Mouse (Mus musculus) gonadal fat pad, adult 2 months (tissue): ENCODE measurements around the gene Ltbp2. TPM values are rescaled to one million over a fixed set of nuclear protein-coding genes. Genes with fewer than 3 reads are reported as not detected.

Source experiments
- DNase-seq: peaks from one replicate; pipeline ENCODE4 v3.0.0-alpha.2; 2012; ENCODE audit warnings: low read depth
- polyA plus RNA-seq: library from polyadenylated mRNA; depleted of rRNA; stranded (reverse); fragments of >200 nt; gene quantifications from 2 replicates; pipeline ENCODE4 v1.2.3, GENCODE M21; 2012

The Ltbp2 gene
- polyA plus RNA-seq, 1 experiment, result 37.9 TPM

- no peak for DNase-seq
Measured at GRCm38 (mm10) chr12:84805228-84805842, 71.0 kb downstream of the Ltbp2 start.

- no peak for DNase-seq
Measured at GRCm38 (mm10) chr12:84802625-84803024, 73.7 kb downstream of the Ltbp2 start.

GRCm38 (mm10) chr12:84801532-84802110, 74.7 kb downstream of the Ltbp2 start:
- no peak for DNase-seq

- DNase-seq, result no peak
Measured at GRCm38 (mm10) chr12:84800419-84800818, 75.9 kb downstream of the Ltbp2 start.

GRCm38 (mm10) chr12:84799086-84799485, 77.2 kb downstream of the Ltbp2 start:
- no peak for DNase-seq

GRCm38 (mm10) chr12:84794647-84795046, 81.7 kb downstream of the Ltbp2 start:
- no peak for DNase-seq

- DNase-seq, result no peak
Measured at GRCm38 (mm10) chr12:84792629-84793028, 83.7 kb downstream of the Ltbp2 start.

- no peak for DNase-seq
Measured at GRCm38 (mm10) chr12:84790853-84791252, 85.5 kb downstream of the Ltbp2 start.

GRCm38 (mm10) chr12:84786091-84786490, 90.2 kb downstream of the Ltbp2 start:
- no peak for DNase-seq

GRCm38 (mm10) chr12:84784604-84785381, 91.5 kb downstream of the Ltbp2 start:
- DNase-seq, result no peak

GRCm38 (mm10) chr12:84776229-84776628, 100.1 kb downstream of the Ltbp2 start:
- no peak for DNase-seq

GRCm38 (mm10) chr12:84774376-84774775, 102.0 kb downstream of the Ltbp2 start:
- DNase-seq, result no peak

GRCm38 (mm10) chr12:84773476-84773875, 102.9 kb downstream of the Ltbp2 start:
- no peak for DNase-seq

GRCm38 (mm10) chr12:84772726-84773441, 103.4 kb downstream of the Ltbp2 start, which contains the start of the genes Npc2 and Isca2:
Gene Npc2, minus strand, starts transcription at chr12:84773152.
Gene Isca2, plus strand, starts transcription at chr12:84773251.
- DNase-seq, result peak; percentile 95

GRCm38 (mm10) chr12:84771981-84772520, 104.3 kb downstream of the Ltbp2 start:
- no peak for DNase-seq

- no peak for DNase-seq
Measured at GRCm38 (mm10) chr12:84769624-84770023, 106.7 kb downstream of the Ltbp2 start.

- DNase-seq, result no peak
Measured at GRCm38 (mm10) chr12:84767510-84767909, 108.8 kb downstream of the Ltbp2 start.

- no peak for DNase-seq
Measured at GRCm38 (mm10) chr12:84766113-84766735, 110.1 kb downstream of the Ltbp2 start.

GRCm38 (mm10) chr12:84765506-84765905, 110.8 kb downstream of the Ltbp2 start:
- no peak for DNase-seq

- DNase-seq, result no peak
Measured at GRCm38 (mm10) chr12:84764756-84765155, 111.6 kb downstream of the Ltbp2 start.

GRCm38 (mm10) chr12:84763577-84764218, 112.6 kb downstream of the Ltbp2 start:
- DNase-seq, result no peak
